In genomic region chr1:64956479-64956961, GRCm38 (mm10) we compare ENCODE assay signal across 8 mouse cellular contexts. TPM values are rescaled to one million over a fixed set of nuclear protein-coding genes. Genes with fewer than 3 reads are reported as not detected.
DNase-seq lines count a peak whose midpoint lies in the region; ATAC-seq lines count a peak whose summit lies in the region.

Plekhm3 (minus strand) TSS chr1:64956824.

- peak within 1 kb of the TSS; percentile 75 for H3K4me3 ChIP-seq in embryonic facial prominence, embryonic 12.5 days
- H3K4me3 ChIP-seq in limb, embryonic 10.5 days = peak within 1 kb of the TSS; percentile 90
- H3K4me3 ChIP-seq in midbrain, embryonic 12.5 days = peak within 1 kb of the TSS; percentile 84

- peak; percentile 96 for ATAC-seq in embryonic facial prominence, embryonic 12.5 days (ENCODE audit: insufficient number of reproducible peaks, insufficient read depth, low FRiP score, low TSS enrichment)
- ATAC-seq in midbrain, embryonic 12.5 days (ENCODE audit: low FRiP score, low read depth) = peak; percentile 91

- peak; percentile 84 for DNase-seq in 3134 (ENCODE audit: extremely low read depth, insufficient read length, low spot score)
- DNase-seq in adrenal gland, postnatal 25 days = peak; percentile 85
- DNase-seq in heart, adult 18-20 months = peak; percentile 87 to 89
- peak; percentile 79 for DNase-seq in kidney, adult 18-20 months
- peak; percentile 93 for DNase-seq in limb, embryonic 10.5 days (ENCODE audit: low spot score)
- peak; percentile 56 for DNase-seq in skeletal muscle tissue, adult 2 months (ENCODE audit: low read depth, low spot score)

- H3K27ac ChIP-seq in embryonic facial prominence, embryonic 12.5 days = peak within 1 kb of the TSS; percentile 70
- peak within 1 kb of the TSS; percentile 93 for H3K27ac ChIP-seq in limb, embryonic 10.5 days
- peak within 1 kb of the TSS; percentile 90 for H3K27ac ChIP-seq in midbrain, embryonic 12.5 days (replicated peaks)

- H3K9me3 ChIP-seq in embryonic facial prominence, embryonic 12.5 days = no peaks in the 10 kb centered on the region
- H3K9me3 ChIP-seq in limb, embryonic 10.5 days (replicated peaks) = no peaks in the 10 kb centered on the region
- H3K9me3 ChIP-seq in midbrain, embryonic 12.5 days = no peaks in the 10 kb centered on the region

- H3K4me2 ChIP-seq in embryonic facial prominence, embryonic 12.5 days (replicated peaks) = peak within 1 kb of the TSS; percentile 52
- peak within 1 kb of the TSS; percentile 55 for H3K4me2 ChIP-seq in midbrain, embryonic 12.5 days (replicated peaks)

- WGBS in embryonic facial prominence, embryonic 12.5 days = under 1% methylated on average over 43 of the region's 43 CpGs
- under 1% methylated on average over 43 of the region's 43 CpGs for WGBS in limb, embryonic 10.5 days
- WGBS in midbrain, embryonic 12.5 days = under 1% methylated on average over 43 of the region's 43 CpGs

- H3K4me1 ChIP-seq in embryonic facial prominence, embryonic 12.5 days = no peaks in the 10 kb centered on the region
- no peaks in the 10 kb centered on the region for H3K4me1 ChIP-seq in limb, embryonic 10.5 days
- no peaks in the 10 kb centered on the region for H3K4me1 ChIP-seq in midbrain, embryonic 12.5 days

- no peaks in the 10 kb centered on the region for H3K27me3 ChIP-seq in embryonic facial prominence, embryonic 12.5 days
- no peaks in the 10 kb centered on the region for H3K27me3 ChIP-seq in limb, embryonic 10.5 days (ENCODE audit: low read depth, poor library complexity, severe bottlenecking)
- no peaks in the 10 kb centered on the region for H3K27me3 ChIP-seq in midbrain, embryonic 12.5 days

- peak within 1 kb of the TSS; percentile 80 for H3K9ac ChIP-seq in embryonic facial prominence, embryonic 12.5 days
- peak within 1 kb of the TSS; percentile 82 for H3K9ac ChIP-seq in midbrain, embryonic 12.5 days (replicated peaks)

- no peaks in the 10 kb centered on the region for H3K36me3 ChIP-seq in embryonic facial prominence, embryonic 12.5 days
- no peaks in the 10 kb centered on the region for H3K36me3 ChIP-seq in limb, embryonic 10.5 days
- H3K36me3 ChIP-seq in midbrain, embryonic 12.5 days = no peaks in the 10 kb centered on the region

RNA-seq across cellular contexts. Expression of gene Plekhm3, which starts in this region (rescaled TPM):
- total RNA-seq in adrenal gland, postnatal 25 days (2021) = 20.7 and 23.6 TPM in 2 replicates
- 10.2 and 11.0 TPM in 2 replicates for polyA plus RNA-seq in embryonic facial prominence, embryonic 12.5 days (2016; fragmentation: Nextera tagmentation; extraction: Ambion mirVana)
- 1 to 10 TPM; 6.6 to 7.1 TPM for total RNA-seq in heart, adult 18-20 months (2021)
- 8.0 and 10.4 TPM in 2 replicates for polyA plus RNA-seq in limb, embryonic 10.5 days (2016; fragmentation: Nextera tagmentation; extraction: Ambion mirVana)
- polyA plus RNA-seq in midbrain, embryonic 12.5 days (2016; fragmentation: Nextera tagmentation; extraction: Ambion mirVana) = 12.1 and 13.1 TPM in 2 replicates

Comparison
In these comparisons a context has a peak if more than half of its experiments do, and no peak if none do; other contexts are left out.
1. Peak in every context shown above with its lines: DNase-seq, ATAC-seq, H3K4me3 ChIP-seq and H3K27ac ChIP-seq.